Mouse (Mus musculus): Measurements from ENCODE around the gene Noct. TPM values are rescaled to one million over a fixed set of nuclear protein-coding genes. Genes with fewer than 3 reads are reported as not detected.

Noct gene
- 39.9 and 40.8 TPM in 2 replicates for polyA plus RNA-seq (2015; fragmentation: Nextera tagmentation; extraction: Ambion mirVana)

DNA sequence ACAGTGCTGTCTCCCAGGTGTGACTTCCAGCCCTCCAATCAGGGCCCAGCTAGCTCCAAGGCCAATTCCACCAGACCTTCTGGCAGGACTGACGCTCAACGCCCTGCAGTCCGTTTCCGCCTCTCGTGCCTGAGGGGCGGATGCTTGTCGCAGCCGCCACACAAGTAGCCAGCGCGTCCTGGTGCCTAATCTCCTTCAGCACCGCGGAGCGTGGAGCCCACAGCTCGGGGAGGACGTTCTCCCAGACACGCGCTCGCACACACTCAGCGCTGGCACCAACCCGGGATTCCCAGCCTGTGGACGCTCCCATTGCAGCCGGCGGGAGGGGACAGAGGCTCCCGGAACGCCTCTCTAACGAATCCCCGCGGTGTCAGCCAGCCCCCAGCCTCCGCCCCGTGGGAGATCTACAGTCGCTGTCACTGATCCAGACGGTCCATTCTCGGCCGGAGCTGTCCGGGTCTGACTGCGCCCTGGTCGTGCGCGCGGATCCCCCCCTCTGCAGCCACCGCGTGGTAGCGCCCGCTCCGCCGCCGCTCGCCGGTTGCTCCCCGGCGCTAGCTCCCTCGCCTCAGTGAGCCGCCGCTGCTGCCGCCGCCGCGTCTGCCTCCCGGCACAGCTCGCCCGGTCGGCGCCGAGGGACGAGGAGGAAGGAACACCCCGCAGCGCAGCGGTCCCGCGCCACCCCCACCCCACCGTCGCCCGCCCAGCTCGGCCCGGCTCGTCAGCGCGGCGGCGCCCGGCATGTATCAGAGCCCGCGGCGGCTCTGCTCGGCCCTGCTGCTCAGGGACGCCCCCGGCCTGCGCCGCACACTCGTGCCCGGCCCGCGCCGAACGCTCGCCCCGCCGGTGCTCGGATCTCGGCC lies at the start of gene Noct:
Gene Noct (plus strand): TSS at position 85 of the 863 bp plus-strand sequence.

Small RNA genes lying within 50 kb of the gene (microRNA-seq; reads per million reads assigned to microRNA genes)
- gene Gm24282 = not detected

Other genes with a start within 250 kb of the Noct start
- gene Elf2, start 116.2 kb downstream of the Noct start, polyA plus RNA-seq (2015; fragmentation: Nextera tagmentation; extraction: Ambion mirVana) = 26.8 and 30.0 TPM in 2 replicates
- gene Mgarp, start 172.3 kb downstream of the Noct start, polyA plus RNA-seq (2015; fragmentation: Nextera tagmentation; extraction: Ambion mirVana) = 0.28 TPM in 1 of 2 replicates, not detected in the other
- 971 and 1,167 TPM in 2 replicates for gene Ndufc1, start 184.5 kb downstream of the Noct start, polyA plus RNA-seq (2015; fragmentation: Nextera tagmentation; extraction: Ambion mirVana)
- 26.5 and 29.1 TPM in 2 replicates for gene Naa15, start 190.7 kb downstream of the Noct start, polyA plus RNA-seq (2015; fragmentation: Nextera tagmentation; extraction: Ambion mirVana)